Mouse (Mus musculus) G1E (cell line): ENCODE measurements around the gene Trim9.

Experiments
- CTCF ChIP-seq: IDR thresholded peaks from 2 replicates; pipeline ENCODE4 v1.5.1; 2012; ENCODE audit warnings: low read depth, low read length, inconsistent platforms, mixed read lengths
- GATA1 ChIP-seq: IDR thresholded peaks from 2 replicates; pipeline ENCODE4 v1.6.1; 2012; ENCODE audit warnings: borderline replicate concordance, low read length, inconsistent platforms, mixed read lengths
- TAL1 ChIP-seq: conservative IDR thresholded peaks from 2 replicates; pipeline ENCODE4 v1.6.1; 2012; ENCODE audit warnings: low read depth, low read length, inconsistent platforms, mixed read lengths

- peak; percentile 17; the same call in 1 of the 2 replicates for TF ChIP-seq CTCF
- TF ChIP-seq TAL1 = no peak
- no peak for TF ChIP-seq GATA1
Observed at GRCm38 (mm10) chr12:70234411-70234810, 113.0 kb downstream of the Trim9 start.
